Mouse (Mus musculus): Measurements from ENCODE around the gene Atn1. TPM values are rescaled to one million over a fixed set of nuclear protein-coding genes. Genes with fewer than 3 reads are reported as not detected.

Gene Atn1
- total and polyA plus RNA-seq, 2 experiments from 2014 or later = 6.0 to 8.5 TPM

DNA sequence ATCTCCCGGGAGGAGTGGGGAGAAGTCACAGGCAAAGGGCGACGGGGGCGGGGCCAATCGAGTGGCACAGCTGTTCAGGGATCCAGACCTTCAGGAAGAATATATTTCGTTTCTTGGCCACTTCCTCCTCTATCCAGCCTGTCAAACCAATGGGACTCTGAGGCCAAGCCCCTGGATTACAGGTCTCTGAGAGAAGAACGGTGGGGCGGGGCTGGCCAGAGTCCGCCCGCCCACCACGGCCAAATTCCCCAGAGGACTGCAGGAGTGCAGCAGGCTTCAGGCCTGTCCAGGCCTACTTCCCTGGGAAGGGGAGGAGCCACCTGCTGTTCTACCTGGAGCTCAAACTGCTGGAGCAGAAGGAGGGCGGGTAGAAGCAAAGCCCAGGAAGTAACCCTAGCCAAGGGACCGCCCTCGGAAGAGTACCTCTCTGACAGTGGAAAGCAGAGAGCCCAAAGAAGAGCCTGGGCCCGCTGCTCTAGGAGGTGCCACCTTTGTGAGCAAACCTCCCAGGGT is 17.8 kb downstream of the Atn1 start, which contains the start of gene Ptpn6:
Gene Ptpn6, minus strand, starts transcription at position 204 of the 513 bp plus-strand sequence.
- Histone ChIP-seq H3K9me3 (replicated peaks; ENCODE audit: control insufficient read depth, low read length) (no peaks in the 10 kb centered on the region), H3K4me2 (ENCODE audit: low read depth, low read length) (peak within 1 kb of the TSS; percentile 11; the same call in 1 of the 2 replicates), H3K4me3 (ENCODE audit: low read depth, low read length) (no peak within 1 kb of the TSS), H3K4me1 (ENCODE audit: control insufficient read depth, insufficient read depth) (peaks cover 5% of the 10 kb centered on the region; the same call in 1 of the 2 replicates), H3K27me3 (ENCODE audit: control insufficient read depth, insufficient read depth, low read length) (no peaks in the 10 kb centered on the region), H3K9ac (replicated peaks; ENCODE audit: low read depth, low read length) (no peak within 1 kb of the TSS; the same call in 1 of the 2 replicates), H3K27ac (ENCODE audit: low read depth) (no peak within 1 kb of the TSS), H3K36me3 (replicated peaks; ENCODE audit: control insufficient read depth, insufficient read depth, low read length) (peaks cover 8% of the 10 kb centered on the region)
- no peak for ATAC-seq (ENCODE audit: insufficient read depth, low read depth)
- TF ChIP-seq CTCF (IDR thresholded peaks at IDR 0.05; ENCODE audit: low read depth) (no peak), EP300 (IDR thresholded peaks at IDR 0.05; ENCODE audit: low read depth) (no peak)
- DNase-seq (ENCODE audit: low spot score) = no peak
- WGBS = 40% methylated on average over 15 of the region's 15 CpGs

DNA sequence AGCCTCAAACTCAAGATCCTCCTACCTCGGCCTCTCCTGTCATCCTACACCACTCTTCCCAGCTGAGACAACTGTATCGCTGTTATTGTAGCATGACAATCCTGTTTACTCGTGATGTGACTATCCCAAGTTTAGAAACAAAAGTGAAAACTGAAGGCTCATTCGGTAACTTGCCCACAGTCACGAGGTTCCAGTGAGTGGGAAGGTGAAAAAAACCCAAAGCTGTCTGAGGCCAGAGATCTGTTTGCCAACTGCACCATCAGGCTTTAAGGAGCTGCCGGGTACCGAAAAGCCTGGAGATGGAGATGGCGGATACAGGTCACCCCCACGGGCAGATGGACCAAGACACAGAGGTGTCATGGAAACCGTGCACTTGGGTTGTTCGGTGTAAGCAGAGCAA is 19.3 kb downstream of the Atn1 start:
- Histone ChIP-seq H3K9ac (replicated peaks; ENCODE audit: low read depth, low read length) (no peak overlapping the region), H3K27me3 (ENCODE audit: control insufficient read depth, insufficient read depth, low read length) (no peaks in the 10 kb centered on the region), H3K9me3 (replicated peaks; ENCODE audit: control insufficient read depth, low read length) (no peaks in the 10 kb centered on the region), H3K4me3 (ENCODE audit: low read depth, low read length) (no peak overlapping the region), H3K4me1 (ENCODE audit: control insufficient read depth, insufficient read depth) (peaks cover 8% of the 10 kb centered on the region; the same call in 1 of the 2 replicates), H3K4me2 (ENCODE audit: low read depth, low read length) (no peak overlapping the region), H3K27ac (ENCODE audit: low read depth) (no peak overlapping the region), H3K36me3 (replicated peaks; ENCODE audit: control insufficient read depth, insufficient read depth, low read length) (no peaks in the 10 kb centered on the region; the same call in 1 of the 2 replicates)
- DNase-seq (ENCODE audit: low spot score) = no peak
- 89% methylated on average over 11 of the region's 11 CpGs for WGBS
- no peak for TF ChIP-seq CTCF (IDR thresholded peaks at IDR 0.05; ENCODE audit: low read depth)
- no peak for TF ChIP-seq EP300 (IDR thresholded peaks at IDR 0.05; ENCODE audit: low read depth)
- ATAC-seq (ENCODE audit: insufficient read depth, low read depth) = no peak

DNA sequence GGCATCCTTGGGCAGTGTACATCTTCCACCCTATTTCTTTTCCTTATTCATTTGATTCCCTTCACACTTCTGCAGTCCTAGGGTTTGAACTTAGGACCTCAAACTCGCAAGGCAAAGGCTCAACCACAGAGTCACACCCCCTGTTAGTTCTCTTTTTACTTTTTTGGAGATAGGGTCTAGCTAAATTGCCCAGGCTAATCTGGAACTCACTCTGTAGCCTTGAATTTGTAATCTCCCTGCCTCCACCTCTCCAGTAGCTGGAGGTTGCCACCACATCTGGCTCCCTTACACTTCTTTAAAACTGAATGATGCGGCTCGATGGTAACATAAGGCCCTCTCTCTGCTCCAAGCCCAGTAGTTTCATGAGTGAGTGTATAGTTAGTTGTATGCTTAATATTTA is 21.9 kb downstream of the Atn1 start:
- Histone ChIP-seq H3K4me1 (ENCODE audit: control insufficient read depth, insufficient read depth) (peaks cover 3% of the 10 kb centered on the region; the same call in 1 of the 2 replicates), H3K4me3 (ENCODE audit: low read depth, low read length) (no peak overlapping the region), H3K27me3 (ENCODE audit: control insufficient read depth, insufficient read depth, low read length) (no peaks in the 10 kb centered on the region), H3K36me3 (replicated peaks; ENCODE audit: control insufficient read depth, insufficient read depth, low read length) (no peaks in the 10 kb centered on the region; the same call in 1 of the 2 replicates), H3K9me3 (replicated peaks; ENCODE audit: control insufficient read depth, low read length) (no peaks in the 10 kb centered on the region), H3K4me2 (ENCODE audit: low read depth, low read length) (no peak overlapping the region), H3K9ac (replicated peaks; ENCODE audit: low read depth, low read length) (no peak overlapping the region), H3K27ac (ENCODE audit: low read depth) (no peak overlapping the region)
- WGBS = 83% methylated on average over 3 of the region's 3 CpGs
- ATAC-seq (ENCODE audit: insufficient read depth, low read depth) (no peak), DNase-seq (ENCODE audit: low spot score) (no peak)
- TF ChIP-seq CTCF (IDR thresholded peaks at IDR 0.05; ENCODE audit: low read depth) (no peak), EP300 (IDR thresholded peaks at IDR 0.05; ENCODE audit: low read depth) (no peak)

DNA sequence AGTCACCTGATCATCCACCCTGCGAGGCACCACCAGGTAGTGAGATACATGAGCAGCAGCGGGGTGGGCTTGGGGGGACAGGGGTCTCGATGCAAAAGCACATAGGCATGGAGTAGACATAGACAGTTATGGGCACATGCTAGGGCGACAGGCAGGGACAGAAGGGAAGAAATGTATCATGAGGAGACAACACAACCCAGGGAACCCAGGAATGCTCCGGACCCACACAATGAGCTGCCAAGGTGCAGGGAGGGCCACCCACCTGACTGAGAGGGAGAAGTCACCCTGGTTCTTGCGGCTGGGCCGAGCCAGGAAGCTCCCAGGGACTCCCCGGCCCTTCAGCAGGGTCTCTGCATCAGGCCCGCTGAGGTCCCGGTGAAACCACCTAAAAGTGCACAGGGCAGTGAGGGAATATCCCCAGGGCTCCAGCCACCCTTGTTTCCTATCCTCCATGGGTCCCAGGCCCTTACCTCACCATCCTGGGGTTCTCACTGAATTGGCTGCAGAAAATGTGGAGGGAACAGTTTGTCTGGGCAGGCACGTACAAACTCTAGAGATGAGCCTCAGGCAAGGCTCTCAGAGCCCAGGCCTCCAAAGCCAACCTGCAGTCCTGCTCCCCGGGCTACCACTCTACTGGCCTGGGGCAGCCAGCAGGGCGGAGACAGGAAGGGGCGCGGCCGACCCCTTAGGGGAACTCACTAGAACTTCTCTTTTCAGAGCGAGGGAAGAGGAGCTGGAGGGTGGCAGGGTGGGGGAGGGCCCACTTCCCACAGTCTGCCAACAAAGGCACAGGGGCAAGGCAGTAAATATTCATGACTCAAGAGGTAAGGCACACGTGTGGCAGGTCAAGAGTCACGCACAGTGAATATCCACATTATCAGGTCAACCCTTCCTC is 23.6 kb downstream of the Atn1 start:
- no peak for TF ChIP-seq CTCF (IDR thresholded peaks at IDR 0.05; ENCODE audit: low read depth)
- TF ChIP-seq EP300 (IDR thresholded peaks at IDR 0.05; ENCODE audit: low read depth) = no peak
- Histone ChIP-seq H3K4me2 (ENCODE audit: low read depth, low read length) (peak overlapping the region; percentile 19; the same call in 1 of the 2 replicates), H3K27me3 (ENCODE audit: control insufficient read depth, insufficient read depth, low read length) (no peaks in the 10 kb centered on the region), H3K36me3 (replicated peaks; ENCODE audit: control insufficient read depth, insufficient read depth, low read length) (no peaks in the 10 kb centered on the region), H3K4me3 (ENCODE audit: low read depth, low read length) (peak overlapping the region; percentile 12; the same call in 1 of the 2 replicates), H3K27ac (ENCODE audit: low read depth) (no peak overlapping the region), H3K9ac (replicated peaks; ENCODE audit: low read depth, low read length) (no peak overlapping the region; the same call in 1 of the 2 replicates), H3K9me3 (replicated peaks; ENCODE audit: control insufficient read depth, low read length) (no peaks in the 10 kb centered on the region), H3K4me1 (ENCODE audit: control insufficient read depth, insufficient read depth) (peaks cover 3% of the 10 kb centered on the region; the same call in 1 of the 2 replicates)
- no peak for ATAC-seq (ENCODE audit: insufficient read depth, low read depth)
- DNase-seq (ENCODE audit: low spot score) = no peak
- WGBS = 57% methylated on average over 19 of the region's 19 CpGs

DNA sequence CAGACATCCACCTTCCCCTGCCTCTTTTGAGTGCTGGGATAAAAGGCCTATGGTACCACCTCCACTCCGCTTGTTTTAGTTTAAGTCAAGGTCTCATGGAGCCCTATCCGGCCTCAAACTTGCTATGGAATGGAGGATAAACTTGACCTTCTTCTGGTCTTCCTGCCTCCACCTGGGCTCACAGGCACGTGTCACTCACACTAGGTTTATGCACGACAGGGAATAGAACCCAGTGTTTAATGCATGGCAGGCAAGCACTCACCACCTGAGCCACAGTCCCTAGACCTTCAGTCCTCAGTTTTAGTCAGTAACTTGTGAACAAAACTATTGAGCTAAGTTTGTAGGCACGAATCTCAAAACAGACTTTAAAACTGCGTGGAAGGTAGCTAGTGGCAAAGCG is 25.3 kb downstream of the Atn1 start:
- ATAC-seq (ENCODE audit: insufficient read depth, low read depth) = no peak
- no peak for TF ChIP-seq EP300 (IDR thresholded peaks at IDR 0.05; ENCODE audit: low read depth)
- no peak for TF ChIP-seq CTCF (IDR thresholded peaks at IDR 0.05; ENCODE audit: low read depth)
- WGBS = 83% methylated on average over 7 of the region's 7 CpGs

More for the DNA sequence above, 25.3 kb downstream of the Atn1 start:
- Histone ChIP-seq H3K4me2 (ENCODE audit: low read depth, low read length) (no peak overlapping the region), H3K9ac (replicated peaks; ENCODE audit: low read depth, low read length) (no peak overlapping the region), H3K27me3 (ENCODE audit: control insufficient read depth, insufficient read depth, low read length) (no peaks in the 10 kb centered on the region), H3K27ac (ENCODE audit: low read depth) (no peak overlapping the region), H3K9me3 (replicated peaks; ENCODE audit: control insufficient read depth, low read length) (no peaks in the 10 kb centered on the region), H3K4me3 (ENCODE audit: low read depth, low read length) (no peak overlapping the region), H3K36me3 (replicated peaks; ENCODE audit: control insufficient read depth, insufficient read depth, low read length) (no peaks in the 10 kb centered on the region), H3K4me1 (ENCODE audit: control insufficient read depth, insufficient read depth) (peaks cover 3% of the 10 kb centered on the region; the same call in 1 of the 2 replicates)
- no peak for DNase-seq (ENCODE audit: low spot score)

Data from heart, postnatal 0 days (tissue).